Mouse (Mus musculus) E14TG2a.4 (cell line): Measurements from ENCODE around the gene Tnfrsf14.

Experiments used
- H3K27me3 ChIP-seq: 2 replicates; pipeline ENCODE4 v1.6.1; 2014; ENCODE audit warnings: low read length, control low read depth; ENCODE audit not compliant: insufficient read depth
- H3K36me3 ChIP-seq: 2 replicates; pipeline ENCODE4 v1.6.1; 2014; ENCODE audit warnings: low read length, control low read depth; ENCODE audit not compliant: insufficient read depth
- H3K4me1 ChIP-seq: replicated peaks from 2 replicates; pipeline ENCODE4 v1.6.1; 2014; ENCODE audit warnings: low read depth, low read length, control low read depth
- H3K4me3 ChIP-seq: replicated peaks from 2 replicates; pipeline ENCODE4 v1.5.1; 2014; ENCODE audit warnings: mild to moderate bottlenecking, low read length
- H3K9me3 ChIP-seq: 2 replicates; pipeline ENCODE4 v1.6.1; 2014; ENCODE audit warnings: low read length, control low read depth
- CTCF ChIP-seq: conservative IDR thresholded peaks from 2 replicates; pipeline ENCODE4 v1.5.1; 2014; ENCODE audit warnings: low read length
- NANOG ChIP-seq: IDR thresholded peaks from 2 replicates; pipeline ENCODE4 v1.6.1; 2014; ENCODE audit warnings: borderline replicate concordance, low read length, mixed read lengths
- POU5F1 ChIP-seq: IDR thresholded peaks from 2 replicates; pipeline ENCODE4 v1.6.1; 2014; ENCODE audit warnings: low read length, borderline replicate concordance

The Tnfrsf14 gene

DNA sequence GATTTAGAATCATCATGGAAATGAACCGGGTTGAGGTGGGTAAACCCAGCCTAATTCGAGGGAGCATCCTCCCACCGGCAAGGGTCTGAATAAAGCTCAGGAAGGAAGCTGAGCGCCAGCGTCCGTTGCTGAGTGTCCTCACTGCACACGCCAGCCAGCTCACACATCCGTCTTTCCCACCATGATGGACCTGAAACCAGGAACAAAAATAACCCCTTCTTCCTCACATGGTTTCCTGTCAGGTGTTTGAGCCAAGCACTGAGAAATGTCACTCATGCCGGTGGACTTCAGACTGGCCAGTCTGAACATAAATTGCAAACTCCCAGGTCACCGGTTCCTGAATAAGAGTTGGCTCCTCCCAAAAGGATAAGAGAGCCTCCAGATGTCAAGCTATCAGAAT, 13.1 kb downstream of the Tnfrsf14 start:
- H3K4me1 ChIP-seq = peaks cover 2% of the 10 kb centered on the region; the same call in 1 of the 2 replicates
- 0 out of 2 replicates have a peak, but pooled peaks cover 3% of the 10 kb centered on the region for H3K27me3 ChIP-seq
- no peaks in the 10 kb centered on the region for H3K9me3 ChIP-seq
- no peak overlapping the region for H3K4me3 ChIP-seq
- no peak for TF ChIP-seq POU5F1
- no peak for TF ChIP-seq NANOG
- TF ChIP-seq CTCF = no peak
- no peaks in the 10 kb centered on the region for H3K36me3 ChIP-seq

- 0 out of 2 replicates have a peak, but pooled peaks cover 3% of the 10 kb centered on the region for H3K27me3 ChIP-seq
- H3K4me1 ChIP-seq = peaks cover 2% of the 10 kb centered on the region; the same call in 1 of the 2 replicates
- TF ChIP-seq CTCF = no peak
- no peak for TF ChIP-seq POU5F1
- TF ChIP-seq NANOG = no peak
- no peaks in the 10 kb centered on the region for H3K36me3 ChIP-seq
- H3K4me3 ChIP-seq = no peak overlapping the region
- peaks cover 1% of the 10 kb centered on the region; the same call in 1 of the 2 replicates for H3K9me3 ChIP-seq
Measured at GRCm38 (mm10) chr4:154914707-154915106, 13.7 kb downstream of the Tnfrsf14 start.

DNA sequence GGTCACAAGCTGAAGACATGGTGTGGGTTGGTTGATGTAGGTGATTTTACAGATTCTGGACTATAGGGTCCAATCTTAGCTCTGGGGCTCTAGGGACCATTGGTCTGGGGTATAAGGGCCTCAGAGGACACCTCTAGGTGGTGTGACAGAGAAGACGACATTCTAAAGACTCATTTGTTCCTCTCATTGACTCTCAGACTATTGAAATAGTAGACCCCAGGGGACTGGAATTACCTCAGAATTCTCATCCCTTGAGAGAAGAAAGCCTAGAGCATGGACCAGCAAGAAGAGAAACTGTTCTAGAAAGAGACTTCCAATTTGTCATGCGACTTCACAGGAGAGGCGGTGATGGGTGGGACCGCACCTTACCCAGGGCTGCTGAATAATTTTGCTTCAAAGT, 14.1 kb downstream of the Tnfrsf14 start:
- TF ChIP-seq POU5F1 (no peak), CTCF (no peak), NANOG (no peak)
- 0 out of 2 replicates have a peak, but pooled peaks cover 3% of the 10 kb centered on the region for H3K27me3 ChIP-seq
- peaks cover 2% of the 10 kb centered on the region; the same call in 1 of the 2 replicates for H3K4me1 ChIP-seq
- H3K4me3 ChIP-seq = no peak overlapping the region
- H3K36me3 ChIP-seq = no peaks in the 10 kb centered on the region
- peaks cover 4% of the 10 kb centered on the region; the same call in 1 of the 2 replicates for H3K9me3 ChIP-seq

DNA sequence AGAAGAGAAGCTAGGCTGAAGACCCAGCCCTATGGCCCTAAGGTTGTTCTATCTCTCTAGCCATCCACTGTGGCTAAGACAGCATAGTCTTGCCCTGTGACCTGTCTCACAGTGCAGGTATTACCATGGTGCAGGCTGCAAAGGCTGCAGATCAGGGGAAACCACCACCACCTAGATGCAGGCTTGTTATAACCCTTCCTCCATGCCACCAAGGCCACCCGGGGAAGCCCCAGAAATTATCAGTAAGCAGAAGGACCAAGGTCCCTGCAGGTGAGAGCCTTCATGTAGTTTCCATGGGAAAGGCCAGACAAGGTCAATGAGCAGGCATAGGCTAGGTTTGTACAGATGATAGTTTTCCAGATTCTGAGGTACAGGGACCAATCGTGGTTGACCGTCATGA, 14.5 kb downstream of the Tnfrsf14 start:
- H3K27me3 ChIP-seq = 0 out of 2 replicates have a peak, but pooled peaks cover 3% of the 10 kb centered on the region
- no peaks in the 10 kb centered on the region for H3K36me3 ChIP-seq
- peaks cover 3% of the 10 kb centered on the region for H3K4me1 ChIP-seq
- no peak for TF ChIP-seq NANOG
- TF ChIP-seq CTCF = no peak
- no peak for TF ChIP-seq POU5F1
- peaks cover 4% of the 10 kb centered on the region; the same call in 1 of the 2 replicates for H3K9me3 ChIP-seq
- no peak overlapping the region for H3K4me3 ChIP-seq

- no peaks in the 10 kb centered on the region for H3K36me3 ChIP-seq
- 0 out of 2 replicates have a peak, but pooled peaks cover 3% of the 10 kb centered on the region for H3K27me3 ChIP-seq
- TF ChIP-seq POU5F1 (no peak), CTCF (no peak), NANOG (no peak)
- H3K4me3 ChIP-seq = no peak overlapping the region
- peaks cover 14% of the 10 kb centered on the region for H3K4me1 ChIP-seq
- peaks cover 4% of the 10 kb centered on the region; the same call in 1 of the 2 replicates for H3K9me3 ChIP-seq
Measured at GRCm38 (mm10) chr4:154911644-154912043, 16.7 kb downstream of the Tnfrsf14 start.

- Histone ChIP-seq H3K9me3 (peaks cover 4% of the 10 kb centered on the region; the same call in 1 of the 2 replicates), H3K27me3 (0 out of 2 replicates have a peak, but pooled peaks cover 3% of the 10 kb centered on the region), H3K4me3 (no peak overlapping the region), H3K4me1 (peaks cover 14% of the 10 kb centered on the region), H3K36me3 (no peaks in the 10 kb centered on the region)
- TF ChIP-seq CTCF (no peak), NANOG (no peak), POU5F1 (no peak)
Measured at GRCm38 (mm10) chr4:154910606-154911522, 17.5 kb downstream of the Tnfrsf14 start.

- Histone ChIP-seq H3K9me3 (peaks cover 4% of the 10 kb centered on the region; the same call in 1 of the 2 replicates), H3K36me3 (no peaks in the 10 kb centered on the region), H3K4me1 (peaks cover 31% of the 10 kb centered on the region), H3K4me3 (no peak overlapping the region), H3K27me3 (no peaks in the 10 kb centered on the region)
- no peak for TF ChIP-seq NANOG
- TF ChIP-seq POU5F1 = no peak
- TF ChIP-seq CTCF = no peak
Measured at GRCm38 (mm10) chr4:154908490-154908889, 19.9 kb downstream of the Tnfrsf14 start.

GRCm38 (mm10) chr4:154907833-154908232, 20.5 kb downstream of the Tnfrsf14 start:
- Histone ChIP-seq H3K27me3 (no peaks in the 10 kb centered on the region), H3K9me3 (peaks cover 4% of the 10 kb centered on the region; the same call in 1 of the 2 replicates), H3K4me1 (peaks cover 35% of the 10 kb centered on the region), H3K4me3 (no peak overlapping the region), H3K36me3 (no peaks in the 10 kb centered on the region)
- TF ChIP-seq NANOG = no peak
- TF ChIP-seq CTCF = peak; percentile 74
